20 mouse cellular contexts compared by ENCODE assay signal in genomic region chr15:91473690-91474409, GRCm38 (mm10).
DNase-seq lines count a peak whose midpoint lies in the region; ATAC-seq lines count a peak whose summit lies in the region.
"Had no signal": no experiment of that assay in that cellular context is flagged by ENCODE, and none has a peak within 500 bp of the region (broad histone marks: within the 10 kb centered on the region; RNA-seq: fewer than 3 reads in every experiment).

No protein-coding gene starts in this region.

- DNase-seq in cerebellum, adult 11-12 months, result no peak
- DNase-seq in cerebellum, adult 9-11 months, result peak; percentile 48
- no peak for DNase-seq in cerebellum, adult 8-10 months
- peak; percentile 11 to 27 for DNase-seq in cerebellum, postnatal 14 days
- DNase-seq in thymus, adult 18-20 months, result no peak
- no peak for DNase-seq in urinary bladder, postnatal 36 days (ENCODE audit: low spot score in 2 of 2)
- DNase-seq: adrenal gland, adult 8-10 months; adrenal gland, postnatal 25 days; embryo, embryonic 11 days; gastrocnemius, adult 2 months; gastrocnemius, postnatal 25 days; heart, adult 18-20 months; heart, postnatal 10 days; heart, postnatal 36 days; kidney, adult 18-20 months had no signal

- 0 out of 2 replicates have a peak, but pooled peaks have one; percentile 61 for ATAC-seq in cerebellum, adult (ENCODE audit: insufficient number of reproducible peaks, low FRiP score, low TSS enrichment)
- ATAC-seq: activated CD4-positive, CD25-positive, alpha-beta regulatory T cell, adult 4 months; forebrain, embryonic 15.5 days; hindbrain, embryonic 16.5 days; intestine, embryonic 15.5 days had no signal

Comparison
In these comparisons a context has a peak if more than half of its experiments do, and no peak if none do; other contexts are left out.
1. DNase-seq: peak in cerebellum, adult 9-11 months (single experiment) and cerebellum, postnatal 14 days (2 of 2); none in cerebellum, adult 11-12 months (single experiment), cerebellum, adult 8-10 months (single experiment), thymus, adult 18-20 months (0 of 2) and urinary bladder, postnatal 36 days (0 of 2).